Comparison of ENCODE assay signal across 9 mouse cellular contexts in genomic region chr6:86406306-86406705, GRCm38 (mm10). TPM values are rescaled to one million over a fixed set of nuclear protein-coding genes. Genes with fewer than 3 reads are reported as not detected.
DNase-seq lines count a peak whose midpoint lies in the region; ATAC-seq and TF ChIP-seq lines count a peak whose summit lies in the region.
"Had no signal": no experiment of that assay in that cellular context is flagged by ENCODE, and none has a peak within 500 bp of the region (broad histone marks: within the 10 kb centered on the region; RNA-seq: fewer than 3 reads in every experiment).

No protein-coding gene starts in this region.

- H3K4me1 ChIP-seq in cerebellum, adult 2 months (ENCODE audit: control insufficient read depth, insufficient read depth, low read length), result no peaks in the 10 kb centered on the region; the same call in 1 of the 2 replicates
- peaks cover 36% of the 10 kb centered on the region for H3K4me1 ChIP-seq in liver, embryonic 12.5 days
- peaks cover 20% of the 10 kb centered on the region for H3K4me1 ChIP-seq in hindbrain, embryonic 16.5 days (ENCODE audit: control insufficient read depth, insufficient read depth, low read depth, low read length)
- H3K4me1 ChIP-seq in neural tube, embryonic 14.5 days (ENCODE audit: control insufficient read depth, insufficient read depth, low read length), result peaks cover 12% of the 10 kb centered on the region

- peak overlapping the region; percentile 43 for H3K4me3 ChIP-seq in cerebellum, adult 2 months (replicated peaks; ENCODE audit: insufficient read depth, low read depth, low read length)
- H3K4me3 ChIP-seq in liver, embryonic 12.5 days, result no peak overlapping the region
- H3K4me3 ChIP-seq in hindbrain, embryonic 16.5 days (ENCODE audit: low read length), result peak overlapping the region; percentile 26
- peak overlapping the region; percentile 77 for H3K4me3 ChIP-seq in neural tube, embryonic 14.5 days (ENCODE audit: low read depth, low read length)

- no peaks in the 10 kb centered on the region for H3K27me3 ChIP-seq in cerebellum, adult 2 months (ENCODE audit: control insufficient read depth, insufficient read depth, low read length)
- H3K27me3 ChIP-seq in liver, embryonic 12.5 days (replicated peaks), result no peaks in the 10 kb centered on the region
- no peaks in the 10 kb centered on the region for H3K27me3 ChIP-seq in hindbrain, embryonic 16.5 days (replicated peaks; ENCODE audit: control insufficient read depth, insufficient read depth, low read length)
- no peaks in the 10 kb centered on the region for H3K27me3 ChIP-seq in neural tube, embryonic 14.5 days (ENCODE audit: control insufficient read depth, insufficient read depth, low read length)

- H3K9ac ChIP-seq in liver, embryonic 12.5 days, result no peak overlapping the region
- no peak overlapping the region; the same call in 1 of the 2 replicates for H3K9ac ChIP-seq in hindbrain, embryonic 16.5 days (ENCODE audit: low read depth, low read length)
- H3K9ac ChIP-seq in neural tube, embryonic 14.5 days (replicated peaks; ENCODE audit: low read depth, low read length), result no peak overlapping the region

- H3K36me3 ChIP-seq in liver, embryonic 12.5 days, result peaks cover 25% of the 10 kb centered on the region
- H3K36me3 ChIP-seq in hindbrain, embryonic 16.5 days (ENCODE audit: control insufficient read depth, insufficient read depth, low read length), result no peaks in the 10 kb centered on the region
- H3K36me3 ChIP-seq in neural tube, embryonic 14.5 days (ENCODE audit: control insufficient read depth, insufficient read depth, low read length), result no peaks in the 10 kb centered on the region; the same call in 1 of the 2 replicates

- no peak for TF ChIP-seq POLR2A in cerebellum, adult 2 months (IDR thresholded peaks at IDR 0.05; ENCODE audit: borderline replicate concordance, insufficient read depth, low read length)

- no peak for ATAC-seq in liver, embryonic 12.5 days
- ATAC-seq in hindbrain, embryonic 16.5 days, result no peak
- ATAC-seq in neural tube, embryonic 14.5 days (ENCODE audit: low read depth), result no peak

- H3K27ac ChIP-seq in cerebellum, adult 2 months (ENCODE audit: insufficient read depth, low read length), result no peak overlapping the region
- H3K27ac ChIP-seq in liver, embryonic 12.5 days, result no peak overlapping the region
- H3K27ac ChIP-seq in hindbrain, embryonic 16.5 days (ENCODE audit: low read depth, low read length), result no peak overlapping the region
- H3K27ac ChIP-seq in neural tube, embryonic 14.5 days (ENCODE audit: low read depth, low read length), result no peak overlapping the region

- no peak for TF ChIP-seq CTCF in cerebellum, adult 2 months (IDR thresholded peaks at IDR 0.05; ENCODE audit: borderline replicate concordance, insufficient read depth, low read depth, low read length)

- 0 out of 2 replicates have a peak overlapping the region, but pooled peaks have one; percentile 27 for H3K4me2 ChIP-seq in liver, embryonic 12.5 days
- peak overlapping the region; percentile 84 for H3K4me2 ChIP-seq in hindbrain, embryonic 16.5 days (ENCODE audit: low read length)
- H3K4me2 ChIP-seq in neural tube, embryonic 14.5 days (ENCODE audit: low read depth, low read length), result peak overlapping the region; percentile 81

- DNase-seq in cerebellum, adult 2 months, result peak in 1 of 2 experiments; percentile 30
- DNase-seq in cerebellum, adult 9-11 months, result no peak
- DNase-seq in liver, result no peak
- DNase-seq in urinary bladder, postnatal 36 days (ENCODE audit: low spot score in 2 of 2), result no peak
- DNase-seq in thymus, postnatal 25 days, result no peak
- DNase-seq: right cerebral cortex, adult 18-20 months had no signal

- H3K9me3 ChIP-seq in liver, embryonic 12.5 days (replicated peaks), result no peaks in the 10 kb centered on the region
- no peaks in the 10 kb centered on the region for H3K9me3 ChIP-seq in hindbrain, embryonic 16.5 days (ENCODE audit: control insufficient read depth, low read length)
- H3K9me3 ChIP-seq in neural tube, embryonic 14.5 days (ENCODE audit: control insufficient read depth, low read length), result no peaks in the 10 kb centered on the region

RNA-seq across cellular contexts. Expression of gene Tia1, which starts 2.3 kb away (rescaled TPM):
- polyA plus RNA-seq in cerebellum, adult 2 months (2012; rRNA removed), result 119 and 133 TPM in 2 replicates
- 45.2 and 46.2 TPM in 2 replicates for polyA plus RNA-seq in liver, embryonic 12.5 days (2016; fragmentation: Nextera tagmentation; extraction: Ambion mirVana)
- 232 and 270 TPM in 2 replicates for polyA plus RNA-seq in hindbrain, embryonic 16.5 days (2015; fragmentation: Nextera tagmentation; extraction: Ambion mirVana)
- 364 and 402 TPM in 2 replicates for polyA plus RNA-seq in neural tube, embryonic 14.5 days (2014; fragmentation: Nextera tagmentation; extraction: Ambion mirVana)

RNA-seq across cellular contexts. Expression of gene Pcyox1, which starts 9.4 kb away (rescaled TPM):
- polyA plus RNA-seq in cerebellum, adult 2 months (2012; rRNA removed), result 59.5 and 61.1 TPM in 2 replicates
- polyA plus RNA-seq in liver, embryonic 12.5 days (2016; fragmentation: Nextera tagmentation; extraction: Ambion mirVana), result 41.5 and 45.9 TPM in 2 replicates
- polyA plus RNA-seq in hindbrain, embryonic 16.5 days (2015; fragmentation: Nextera tagmentation; extraction: Ambion mirVana), result 88.4 and 92.7 TPM in 2 replicates
- polyA plus RNA-seq in neural tube, embryonic 14.5 days (2014; fragmentation: Nextera tagmentation; extraction: Ambion mirVana), result 100 and 110 TPM in 2 replicates

RNA-seq across cellular contexts. Expression of gene Gm44790, which starts 20.2 kb away (rescaled TPM):
- 0.82 and 1.1 TPM in 2 replicates for polyA plus RNA-seq in cerebellum, adult 2 months (2012; rRNA removed)
- polyA plus RNA-seq in liver, embryonic 12.5 days (2016; fragmentation: Nextera tagmentation; extraction: Ambion mirVana), result not detected in 2 replicates
- not detected in 2 replicates for polyA plus RNA-seq in hindbrain, embryonic 16.5 days (2015; fragmentation: Nextera tagmentation; extraction: Ambion mirVana)
- 1.9 TPM in 1 of 2 replicates, not detected in the other for polyA plus RNA-seq in neural tube, embryonic 14.5 days (2014; fragmentation: Nextera tagmentation; extraction: Ambion mirVana)

RNA-seq across cellular contexts. Expression of gene C87436, which starts 31.9 kb away (rescaled TPM):
- polyA plus RNA-seq in cerebellum, adult 2 months (2012; rRNA removed), result 24.3 and 25.3 TPM in 2 replicates
- polyA plus RNA-seq in liver, embryonic 12.5 days (2016; fragmentation: Nextera tagmentation; extraction: Ambion mirVana), result 17.9 and 18.8 TPM in 2 replicates
- polyA plus RNA-seq in hindbrain, embryonic 16.5 days (2015; fragmentation: Nextera tagmentation; extraction: Ambion mirVana), result 21.4 and 22.9 TPM in 2 replicates
- polyA plus RNA-seq in neural tube, embryonic 14.5 days (2014; fragmentation: Nextera tagmentation; extraction: Ambion mirVana), result 21.9 and 27.2 TPM in 2 replicates

RNA-seq across cellular contexts. Expression of gene Snrpg, which starts 35.2 kb away (rescaled TPM):
- 62.2 and 74.2 TPM in 2 replicates for polyA plus RNA-seq in cerebellum, adult 2 months (2012; rRNA removed)
- 493 and 510 TPM in 2 replicates for polyA plus RNA-seq in liver, embryonic 12.5 days (2016; fragmentation: Nextera tagmentation; extraction: Ambion mirVana)
- 234 and 259 TPM in 2 replicates for polyA plus RNA-seq in hindbrain, embryonic 16.5 days (2015; fragmentation: Nextera tagmentation; extraction: Ambion mirVana)
- polyA plus RNA-seq in neural tube, embryonic 14.5 days (2014; fragmentation: Nextera tagmentation; extraction: Ambion mirVana), result 341 and 393 TPM in 2 replicates

Comparison
In these comparisons a context has a peak if more than half of its experiments do, and no peak if none do; other contexts are left out.
1. H3K4me2 ChIP-seq: peak in every context shown above with its lines; median percentile 84 in hindbrain, embryonic 16.5 days; 81 in neural tube, embryonic 14.5 days; 27 in liver, embryonic 12.5 days.